Mouse (Mus musculus): ENCODE measurements around the gene Sft2d2. TPM values are rescaled to one million over a fixed set of nuclear protein-coding genes. Genes with fewer than 3 reads are reported as not detected.
A peak's percentile ranks its signal among the peaks of the same experiment; 100 is the strongest.

The Sft2d2 gene
- 21.6 and 22.8 TPM in 2 replicates for polyA plus RNA-seq (2015; fragmentation: Nextera tagmentation; extraction: Ambion mirVana)

- peak; percentile 96 for DNase-seq (ENCODE audit: low spot score)
These were observed at the start of gene Sft2d2 for GRCm38 (mm10) chr1:165193880-165194661. TSS of gene Sft2d2 (minus strand) at chr1:165194438.

DNA sequence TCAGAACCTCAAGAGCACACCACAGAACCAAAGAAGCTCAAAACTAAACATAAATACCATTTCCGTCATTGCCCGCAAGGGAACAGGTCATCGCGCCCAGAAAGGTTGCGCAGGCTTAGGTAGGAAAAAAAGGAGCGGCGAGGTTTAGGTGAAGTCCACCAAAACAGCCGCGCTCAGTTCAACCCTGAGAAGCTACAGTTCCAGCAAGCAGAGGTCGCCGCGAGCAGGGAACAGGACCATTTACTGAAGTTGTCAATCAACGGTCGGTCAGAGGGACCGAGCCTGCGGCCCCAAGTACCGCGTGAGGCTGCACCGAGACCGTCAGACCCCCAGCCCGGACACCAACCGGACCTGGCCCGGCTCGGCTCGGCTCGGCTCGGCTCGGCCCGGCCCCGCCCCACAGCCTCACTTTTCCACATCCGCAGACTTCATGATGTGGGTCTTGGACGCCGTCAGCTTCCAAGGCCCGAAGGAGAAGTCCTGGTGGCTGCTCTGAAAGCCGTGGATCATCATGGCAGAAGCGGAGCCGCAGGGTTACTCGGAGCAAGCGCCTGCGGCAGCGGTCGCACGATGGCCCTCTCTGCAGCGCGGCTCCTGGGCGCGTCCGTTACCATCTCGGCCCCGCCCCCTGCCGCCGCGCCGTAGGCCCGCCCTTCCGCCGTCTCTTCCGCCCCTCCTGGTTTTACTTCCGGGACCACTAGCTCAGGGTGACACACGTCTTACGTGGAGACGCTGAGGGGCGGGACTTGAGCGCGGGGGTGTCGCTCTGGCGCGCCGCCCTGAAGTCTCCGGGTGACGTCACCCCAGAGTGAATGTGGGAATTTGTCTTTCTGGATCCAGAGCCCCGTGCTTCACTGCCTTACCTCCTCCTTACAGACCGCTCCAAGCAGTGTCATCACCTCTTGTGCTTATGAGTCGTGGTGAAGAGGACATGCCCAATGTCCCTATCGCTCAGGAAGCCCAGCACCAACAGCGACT is 42.4 kb upstream of the Sft2d2 start, which contains the start of gene Tiprl:
Tiprl (minus strand) TSS at position 676 of the 978 bp plus-strand sequence.
- DNase-seq (ENCODE audit: low spot score) = peak; percentile 96

DNA sequence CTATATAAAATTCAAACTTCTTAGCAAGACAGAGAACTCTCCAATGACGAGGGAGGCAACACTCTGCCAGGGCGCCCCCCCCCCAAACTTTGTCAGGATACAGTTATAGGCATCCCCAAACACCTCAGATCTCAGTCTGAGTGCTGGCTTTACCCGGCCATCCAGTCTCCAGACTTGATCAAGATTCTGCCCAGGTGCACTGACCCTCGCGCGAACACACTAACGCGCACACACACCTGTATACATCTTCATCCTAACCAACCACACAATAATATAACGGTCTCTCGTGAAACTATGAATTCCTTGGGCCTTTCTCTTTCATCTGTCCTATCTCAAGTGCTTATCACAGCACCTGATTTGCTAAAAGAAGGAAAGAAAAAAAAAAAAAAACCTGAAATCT is 41.6 kb upstream of the Sft2d2 start:
- DNase-seq (ENCODE audit: low spot score) = no peak

DNA sequence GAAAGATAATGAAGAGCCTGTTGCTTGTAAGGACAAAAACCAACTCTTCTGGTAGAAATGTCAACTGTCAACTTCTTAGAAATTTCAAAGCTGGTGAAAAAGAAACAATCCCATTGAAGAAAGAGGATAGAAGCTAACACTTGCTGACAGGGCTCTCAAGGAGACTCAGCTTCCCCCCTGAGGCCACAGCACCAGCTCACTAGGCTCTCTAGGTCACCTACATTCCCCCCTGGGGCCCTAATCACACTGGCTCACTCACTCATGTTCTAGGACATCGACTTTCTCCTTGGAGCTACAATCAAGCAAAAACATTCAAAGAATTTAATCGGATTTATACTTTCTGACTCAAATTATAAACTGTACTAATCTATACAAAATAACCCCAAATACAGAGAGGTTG is 39.6 kb upstream of the Sft2d2 start:
- no peak for DNase-seq (ENCODE audit: low spot score)

- DNase-seq (ENCODE audit: low spot score) = no peak
These were observed 36.5 kb upstream of the Sft2d2 start for GRCm38 (mm10) chr1:165230691-165231090.

DNA sequence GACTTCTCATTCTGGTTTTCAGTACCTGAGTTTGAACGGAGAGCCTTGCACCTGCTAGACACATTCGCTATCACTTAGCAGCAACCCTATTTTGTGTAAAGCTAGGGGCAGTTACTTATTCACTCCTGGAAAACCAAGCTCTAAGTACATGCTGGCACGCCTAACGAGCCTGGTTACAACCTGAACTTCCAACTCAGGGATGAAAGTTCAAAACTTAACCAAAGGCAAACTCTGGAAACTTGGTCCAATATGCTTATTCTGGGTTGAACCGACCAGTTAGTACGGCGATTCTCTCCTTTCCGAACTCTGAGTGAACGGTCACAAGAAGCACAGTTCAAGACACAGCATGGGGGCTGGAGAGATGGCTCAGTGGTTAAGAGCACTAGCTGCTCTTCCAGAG is 35.3 kb upstream of the Sft2d2 start:
- DNase-seq (ENCODE audit: low spot score) = no peak

DNA sequence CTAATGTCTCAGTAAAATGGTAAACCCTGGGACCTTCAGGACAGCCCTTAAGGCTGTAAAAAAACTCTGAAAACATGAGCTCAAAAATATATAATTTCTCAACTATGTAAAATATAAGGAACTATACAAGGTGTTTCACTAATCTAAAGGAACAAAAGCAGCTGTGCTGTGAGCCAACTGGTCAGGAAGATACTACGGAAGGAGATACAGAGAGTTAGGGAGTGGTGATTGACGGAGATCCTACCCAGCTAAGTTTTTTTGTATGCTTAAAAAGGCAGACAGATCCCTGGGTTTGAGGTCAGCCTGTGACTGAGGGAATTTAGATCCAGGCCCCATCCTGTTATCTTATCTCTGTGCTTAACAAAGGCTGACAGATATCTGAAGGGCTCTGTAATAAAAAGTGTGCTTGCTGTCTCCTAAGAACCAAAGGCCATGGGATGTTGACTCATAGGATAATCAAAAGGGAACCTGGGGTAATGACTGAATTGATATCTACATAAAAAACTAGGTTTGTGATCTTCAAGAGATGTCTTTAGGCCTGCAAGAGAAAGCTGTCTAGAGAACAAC is 22.9 kb upstream of the Sft2d2 start:
- no peak for DNase-seq (ENCODE audit: low spot score)

- peak; percentile 43 for DNase-seq (ENCODE audit: low spot score)
These were observed 21.6 kb upstream of the Sft2d2 start for GRCm38 (mm10) chr1:165215831-165216230.

- DNase-seq (ENCODE audit: low spot score) = no peak
These were observed 11.4 kb upstream of the Sft2d2 start for GRCm38 (mm10) chr1:165205591-165205990.

DNA sequence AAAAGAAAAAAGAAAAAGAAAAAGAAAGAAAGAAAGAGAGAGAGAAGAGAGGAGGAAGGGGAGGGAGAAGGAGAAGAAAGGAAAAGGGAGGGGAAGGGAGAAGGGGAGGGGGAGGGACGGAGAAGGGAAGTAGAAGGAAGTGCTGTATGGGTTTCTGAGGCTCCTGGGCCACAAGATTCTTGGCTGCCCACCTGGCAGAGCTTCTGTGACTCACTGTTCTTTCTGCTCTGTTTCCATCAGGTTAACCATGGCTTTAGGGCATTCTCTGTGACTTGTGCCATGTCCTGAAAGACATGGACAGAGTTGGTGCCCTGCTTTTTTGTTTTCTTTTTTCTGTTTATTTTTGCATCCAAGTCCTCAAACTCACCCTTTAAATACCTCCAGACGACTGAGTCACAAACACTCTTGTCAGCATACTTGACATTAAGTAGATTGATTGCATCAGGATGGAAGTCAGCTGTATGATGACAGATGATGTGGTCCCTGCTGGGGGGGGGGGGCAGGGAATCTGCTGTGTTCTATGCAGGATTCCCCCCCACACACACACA is 9.3 kb upstream of the Sft2d2 start:
- no peak for DNase-seq (ENCODE audit: low spot score)

- DNase-seq (ENCODE audit: low spot score) = no peak
These were observed 7.3 kb upstream of the Sft2d2 start for GRCm38 (mm10) chr1:165201445-165202012.

DNA sequence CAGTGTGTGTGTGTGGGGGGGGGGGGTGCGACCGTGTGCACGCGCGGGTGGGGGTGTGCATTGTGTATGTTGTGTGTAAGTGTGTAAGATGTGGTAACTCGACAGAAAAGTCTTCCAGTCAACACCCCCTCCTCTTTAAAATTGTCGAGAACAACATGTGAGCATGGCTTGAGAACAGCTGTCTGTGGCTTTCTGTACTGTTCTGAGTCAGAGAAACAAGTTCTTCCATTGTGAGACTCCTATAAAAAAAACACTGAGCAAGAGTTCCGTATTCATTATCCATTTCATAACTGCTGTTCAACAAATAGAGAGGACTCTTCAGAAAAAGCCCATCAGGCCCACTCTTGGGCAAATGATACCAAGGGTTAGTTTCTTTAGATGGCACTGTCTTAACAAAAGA is 6.5 kb upstream of the Sft2d2 start:
- no peak for DNase-seq (ENCODE audit: low spot score)

- DNase-seq (ENCODE audit: low spot score) = no peak
These were observed 5.4 kb upstream of the Sft2d2 start for GRCm38 (mm10) chr1:165199639-165200038.

- DNase-seq (ENCODE audit: low spot score) = no peak
These were observed 4.7 kb upstream of the Sft2d2 start for GRCm38 (mm10) chr1:165198951-165199350.

DNA sequence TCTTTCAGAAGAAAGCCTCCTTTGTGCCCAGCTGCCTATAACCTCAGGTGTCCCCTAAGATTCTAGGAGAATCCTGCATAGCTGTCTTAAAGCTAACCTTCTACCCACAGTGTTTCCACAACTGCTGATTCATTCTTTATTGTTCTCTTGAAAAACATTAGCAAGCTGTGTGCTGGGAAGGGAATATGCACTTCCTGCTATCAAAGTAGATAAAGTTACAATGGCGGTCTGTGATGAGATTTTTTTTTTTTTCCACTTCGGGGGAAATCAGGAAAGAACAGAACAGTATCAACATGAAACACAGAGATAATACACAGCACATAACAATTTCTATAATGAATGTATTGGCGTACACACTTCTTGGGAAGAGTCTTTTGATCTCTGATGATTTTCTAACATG is 3.6 kb upstream of the Sft2d2 start:
- DNase-seq (ENCODE audit: low spot score) = no peak

DNA sequence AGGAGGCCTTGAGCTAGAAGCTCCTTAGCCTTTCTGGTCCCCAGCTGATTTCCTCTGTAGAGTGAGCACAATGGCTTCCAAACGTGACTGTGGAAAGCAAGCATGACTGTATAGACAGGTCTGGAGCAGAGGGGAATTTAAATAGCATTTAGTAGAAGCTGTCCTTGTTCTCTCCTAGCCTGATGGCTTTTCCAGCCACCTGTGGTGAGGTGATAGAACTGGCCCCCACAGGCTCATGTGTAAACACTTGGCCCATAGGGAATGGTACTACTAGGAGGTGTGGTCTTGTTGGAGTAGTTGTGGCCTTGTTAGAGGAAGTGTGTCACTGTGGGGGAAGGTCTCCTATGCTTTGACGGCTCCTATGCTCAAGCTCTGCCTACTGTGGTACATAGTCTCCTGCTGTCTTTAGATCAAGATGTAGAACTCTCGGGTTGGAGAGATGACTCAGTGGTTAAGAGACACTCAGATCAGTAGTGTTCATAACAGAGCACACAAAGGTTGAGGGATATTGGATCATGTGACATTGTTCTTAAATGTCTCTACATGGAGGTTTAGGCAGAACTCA is 1.2 kb upstream of the Sft2d2 start:
- no peak for DNase-seq (ENCODE audit: low spot score)

DNA sequence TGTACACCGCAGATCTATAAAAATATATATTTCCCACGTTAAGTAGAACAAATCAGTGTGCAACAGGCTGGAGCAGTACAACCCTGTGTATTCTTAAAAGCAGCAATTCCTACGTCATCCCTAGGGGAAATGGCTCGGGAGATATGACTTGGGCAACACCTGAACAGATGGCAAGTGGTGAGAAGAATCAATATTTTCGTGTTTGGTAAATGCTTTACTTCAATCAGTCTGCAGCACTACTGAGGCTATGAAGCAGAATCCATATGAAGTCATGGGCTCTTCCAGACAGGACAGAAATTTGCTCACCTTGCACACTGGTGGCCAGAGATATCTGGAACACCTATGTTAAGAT is 400 bp upstream of the Sft2d2 start:
- no peak for DNase-seq (ENCODE audit: low spot score)

- no peak for DNase-seq (ENCODE audit: low spot score)
These were observed 812 bp downstream of the Sft2d2 start for GRCm38 (mm10) chr1:165193426-165193825.

DNA sequence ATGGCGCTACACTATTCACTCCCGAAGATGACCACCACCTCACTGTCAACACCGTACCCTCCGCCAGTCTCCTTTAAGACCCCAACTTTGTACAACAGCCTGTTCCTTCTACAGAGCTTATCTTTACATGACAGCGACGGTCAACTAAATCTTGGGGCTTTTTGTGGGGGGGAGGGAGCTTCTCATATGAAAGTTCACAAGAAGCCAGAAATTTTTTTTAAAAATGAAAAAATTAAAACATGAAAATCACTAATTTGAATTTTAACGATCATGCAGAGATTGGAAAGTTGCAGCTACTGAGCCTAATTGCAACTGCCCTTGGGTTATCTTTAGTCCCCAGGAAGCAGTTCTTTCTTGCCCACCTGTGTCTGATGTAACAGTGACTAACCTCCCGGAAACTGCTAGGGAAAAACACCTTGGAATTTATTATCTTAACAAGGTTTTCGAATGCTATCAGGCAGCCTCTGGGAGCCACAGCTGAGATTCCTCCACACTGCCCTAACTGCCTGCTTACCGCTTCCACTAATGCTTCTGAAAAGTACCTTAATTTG is 1.4 kb downstream of the Sft2d2 start:
- DNase-seq (ENCODE audit: low spot score) = no peak

DNA sequence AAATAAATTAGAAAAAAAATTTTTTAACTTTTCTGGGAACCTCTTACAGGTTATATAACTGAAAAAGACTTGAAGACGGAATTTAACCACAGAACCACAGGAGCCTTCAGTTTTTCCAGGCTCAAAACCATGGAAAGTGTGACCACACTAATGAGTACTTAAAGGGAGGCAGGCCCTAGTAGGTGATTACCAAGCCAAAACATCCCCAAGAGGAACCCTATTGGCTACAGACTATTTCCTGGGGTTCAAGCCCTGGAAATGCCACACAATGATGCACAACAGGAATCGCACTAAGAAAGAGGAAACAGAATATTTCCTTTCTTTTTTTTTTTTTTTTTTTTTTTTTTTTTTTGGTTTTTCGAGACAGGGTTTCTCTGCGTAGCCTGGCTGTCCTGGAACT is 2.1 kb downstream of the Sft2d2 start:
- DNase-seq (ENCODE audit: low spot score) = no peak

DNA sequence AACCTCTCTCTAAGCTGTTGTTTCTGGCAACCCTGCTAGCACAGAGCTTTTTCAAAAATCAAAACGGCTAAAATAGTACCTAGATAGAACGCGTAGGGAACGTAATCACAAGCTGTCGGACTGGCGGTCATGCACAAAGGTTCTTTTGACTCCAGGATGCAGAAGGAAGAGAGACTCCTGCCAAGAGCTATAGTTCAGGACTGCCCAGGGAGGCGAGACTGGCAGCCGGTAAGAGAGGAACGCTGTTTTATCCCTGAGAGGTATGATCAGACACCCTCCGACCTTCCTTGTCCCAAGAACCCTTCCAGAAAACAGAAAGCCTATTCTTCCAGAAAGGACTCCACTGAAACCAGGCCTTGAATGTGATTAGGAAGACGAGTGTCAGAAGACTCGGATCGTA is 2.6 kb downstream of the Sft2d2 start:
- DNase-seq (ENCODE audit: low spot score) = no peak

Measured in thymus, postnatal 0 days (tissue).